Mouse (Mus musculus) thymus, postnatal 4 days (tissue): ENCODE measurements around the gene Pmepa1.

Source experiments
- DNase-seq: peaks from one replicate; pipeline ENCODE4 v3.0.0; 2021

Gene Pmepa1

GRCm38 (mm10) chr2:173251675-173252074 lies 24.7 kb downstream of the Pmepa1 start:
- DNase-seq = no peak

- DNase-seq = no peak
Measured at GRCm38 (mm10) chr2:173251133-173251532, 25.2 kb downstream of the Pmepa1 start.

GRCm38 (mm10) chr2:173250411-173250810 lies 25.9 kb downstream of the Pmepa1 start:
- DNase-seq = no peak

- DNase-seq = no peak
Measured at GRCm38 (mm10) chr2:173249965-173250364, 26.4 kb downstream of the Pmepa1 start.

- DNase-seq = no peak
Measured at GRCm38 (mm10) chr2:173249386-173249785, 26.9 kb downstream of the Pmepa1 start.

- no peak for DNase-seq
Measured at GRCm38 (mm10) chr2:173248822-173249221, 27.5 kb downstream of the Pmepa1 start.

GRCm38 (mm10) chr2:173247911-173248310 lies 28.4 kb downstream of the Pmepa1 start:
- DNase-seq = no peak

GRCm38 (mm10) chr2:173247197-173247596 lies 29.1 kb downstream of the Pmepa1 start:
- DNase-seq = no peak

- no peak for DNase-seq
Measured at GRCm38 (mm10) chr2:173246688-173247087, 29.6 kb downstream of the Pmepa1 start.

GRCm38 (mm10) chr2:173245258-173245657 lies 31.1 kb downstream of the Pmepa1 start:
- DNase-seq = no peak

- DNase-seq = no peak
Measured at GRCm38 (mm10) chr2:173244108-173244507, 32.2 kb downstream of the Pmepa1 start.

- no peak for DNase-seq
Measured at GRCm38 (mm10) chr2:173243616-173244015, 32.7 kb downstream of the Pmepa1 start.

GRCm38 (mm10) chr2:173242874-173243273 lies 33.5 kb downstream of the Pmepa1 start:
- DNase-seq = no peak

- no peak for DNase-seq
Measured at GRCm38 (mm10) chr2:173240738-173241137, 35.6 kb downstream of the Pmepa1 start.

- DNase-seq = no peak
Measured at GRCm38 (mm10) chr2:173238522-173238921, 37.8 kb downstream of the Pmepa1 start.

- no peak for DNase-seq
Measured at GRCm38 (mm10) chr2:173235435-173236332, 40.6 kb downstream of the Pmepa1 start.

- DNase-seq = peak; percentile 60
Measured at GRCm38 (mm10) chr2:173232766-173233099, 43.6 kb downstream of the Pmepa1 start.

GRCm38 (mm10) chr2:173232065-173232765 lies 44.1 kb downstream of the Pmepa1 start:
- DNase-seq = no peak

GRCm38 (mm10) chr2:173229578-173230224 lies 46.6 kb downstream of the Pmepa1 start:
- DNase-seq = peak; percentile 98

GRCm38 (mm10) chr2:173228567-173228966 lies 47.8 kb downstream of the Pmepa1 start:
- DNase-seq = no peak

GRCm38 (mm10) chr2:173226792-173227191 lies 49.5 kb downstream of the Pmepa1 start:
- no peak for DNase-seq

- no peak for DNase-seq
Measured at GRCm38 (mm10) chr2:173225906-173226305, 50.4 kb downstream of the Pmepa1 start.

- no peak for DNase-seq
Measured at GRCm38 (mm10) chr2:173224832-173225231, 51.5 kb downstream of the Pmepa1 start.

GRCm38 (mm10) chr2:173224097-173224496 lies 52.2 kb downstream of the Pmepa1 start:
- no peak for DNase-seq
